Mouse (Mus musculus) activated CD4-positive, CD25-positive, alpha-beta regulatory T cell (primary cell): Measurements from ENCODE around the gene Olfr45. TPM values are rescaled to one million over a fixed set of nuclear protein-coding genes. Genes with fewer than 3 reads are reported as not detected.

Experiments used
- polyA plus RNA-seq, 2 experiments: library from polyadenylated mRNA; unstranded; fragments of 100-300 nt; shearing (Covaris generic); gene quantifications; one replicate each; pipeline ENCODE4 v1.2.1; 2017

The Olfr45 gene
- under 1 TPM; 0.04 to 0.07 TPM for polyA plus RNA-seq

DNA sequence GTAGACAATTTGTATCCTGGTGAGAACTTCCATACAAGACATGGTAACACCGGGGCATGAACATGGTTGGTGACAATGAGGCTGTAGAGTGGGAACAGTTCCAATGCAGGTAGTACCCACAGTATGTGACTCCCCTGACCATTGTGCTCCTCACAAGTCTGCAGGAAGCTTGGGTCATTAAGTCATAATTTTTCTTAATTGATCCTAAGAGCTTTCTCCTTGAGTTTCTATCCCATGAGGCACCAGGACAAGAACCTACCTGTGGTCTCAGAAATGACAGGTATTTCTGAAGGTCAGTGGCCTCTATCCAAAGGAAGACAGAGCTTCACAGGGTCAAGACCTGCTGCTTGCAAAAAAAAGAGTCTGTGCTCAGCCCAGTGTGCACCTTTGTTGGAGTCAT, at the start of gene Olfr45:
Gene Olfr45, plus strand, starts transcription at position 301 of the 400 bp plus-strand sequence.

DNA sequence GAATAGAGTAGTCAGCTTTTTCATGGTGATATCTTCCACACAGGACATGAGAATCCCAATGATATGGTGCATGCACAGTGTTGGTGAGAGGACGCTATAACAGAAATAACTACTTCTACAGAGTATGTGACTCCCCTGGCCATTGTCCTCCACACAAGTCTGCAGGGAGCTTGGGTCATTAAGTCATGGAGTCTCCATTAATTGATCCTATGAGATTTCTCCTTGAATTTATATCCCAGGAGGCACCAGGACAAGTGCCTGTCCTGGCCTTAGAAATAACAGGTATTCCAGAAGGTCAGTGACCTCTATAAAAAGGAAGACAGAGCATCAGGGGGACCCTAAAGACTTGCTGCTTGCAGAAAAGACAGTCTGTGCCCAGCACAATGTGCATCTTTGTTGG, 35.6 kb upstream of the Olfr45 start, which contains the start of gene Olfr53:
Gene Olfr53, plus strand, starts transcription at position 301 of the 400 bp plus-strand sequence.

DNA sequence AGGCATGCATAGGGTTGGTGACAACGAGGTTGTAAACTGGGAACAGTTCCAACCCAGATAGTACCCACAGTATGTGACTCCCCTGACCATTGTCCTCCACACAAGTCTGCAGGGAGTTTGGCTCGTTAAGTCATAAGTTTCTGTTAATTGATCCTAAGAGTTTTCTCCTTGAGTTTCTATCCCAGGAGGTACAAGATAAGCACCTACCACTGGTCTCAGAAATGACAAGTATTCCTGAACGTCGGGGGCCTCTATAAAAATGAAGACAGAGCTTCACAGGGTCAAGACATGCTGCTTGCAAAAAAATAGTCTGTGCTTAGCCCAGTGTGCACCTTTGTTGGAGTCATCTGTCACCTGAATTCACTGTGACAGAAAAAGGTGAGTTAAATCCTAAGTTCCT, 22.1 kb upstream of the Olfr45 start, which contains the start of gene Olfr539:
Gene Olfr539, plus strand, starts transcription at position 301 of the 400 bp plus-strand sequence.

GRCm38 (mm10) chr7:140696967-140697366, 15.2 kb downstream of the Olfr45 start, which contains the start of gene Olfr541:
Olfr541 (plus strand) TSS chr7:140697267.

Other genes starting within 250 kb of the Olfr45 start
- under 1 TPM in 1 of 2 experiments, not detected in 1; 0.23 TPM for gene Olfr533, start 218.6 kb upstream of the Olfr45 start, polyA plus RNA-seq
- not detected for gene Olfr535, start 197.7 kb upstream of the Olfr45 start, polyA plus RNA-seq
- gene Olfr536, start 174.6 kb upstream of the Olfr45 start, polyA plus RNA-seq = not detected
- not detected for gene Olfr538, start 114.1 kb upstream of the Olfr45 start, polyA plus RNA-seq
- under 1 TPM in 1 of 2 experiments, not detected in 1; 0.02 TPM for gene Olfr46, start 80.7 kb upstream of the Olfr45 start, polyA plus RNA-seq
- not detected for gene Olfr61, start 53.0 kb upstream of the Olfr45 start, polyA plus RNA-seq
- not detected for gene Olfr53, start 35.5 kb upstream of the Olfr45 start, polyA plus RNA-seq
- gene Olfr539, start 22.0 kb upstream of the Olfr45 start, polyA plus RNA-seq = under 1 TPM; 0.10 to 0.14 TPM
- under 1 TPM in 1 of 2 experiments, not detected in 1; 0.34 TPM for gene Olfr541, start 15.3 kb downstream of the Olfr45 start, polyA plus RNA-seq
- gene Cyp2e1, start 81.8 kb downstream of the Olfr45 start, polyA plus RNA-seq = under 1 TPM in 1 of 2 experiments, not detected in 1; 0.26 TPM
- 1 to 10 TPM in 1 of 2 experiments, under 1 TPM in 1; 0.32 to 1.6 TPM for gene Syce1, start 105.9 kb downstream of the Olfr45 start, polyA plus RNA-seq
- under 1 TPM; 0.11 to 0.17 TPM for gene Zfp941, start 140.2 kb downstream of the Olfr45 start, polyA plus RNA-seq
- not detected for gene Urah, start 153.1 kb downstream of the Olfr45 start, polyA plus RNA-seq
- not detected for gene Scgb1c1, start 163.6 kb downstream of the Olfr45 start, polyA plus RNA-seq
- gene Odf3, start 165.9 kb downstream of the Olfr45 start, polyA plus RNA-seq = not detected
- gene Gm45785, start 174.4 kb downstream of the Olfr45 start, polyA plus RNA-seq = under 1 TPM in 1 of 2 experiments, not detected in 1; 0.43 TPM
- 100 to 1,000 TPM; 101 to 128 TPM for gene Ric8a, start 175.0 kb downstream of the Olfr45 start, polyA plus RNA-seq
- 10 to 100 TPM; 46.6 to 46.7 TPM for gene Bet1l, start 175.6 kb downstream of the Olfr45 start, polyA plus RNA-seq
- 100 to 1,000 TPM; 232 to 235 TPM for gene Psmd13, start 200.0 kb downstream of the Olfr45 start, polyA plus RNA-seq
- 10 to 100 TPM in 1 of 2 experiments, 1 to 10 TPM in 1; 4.9 to 10.0 TPM for gene Sirt3, start 200.4 kb downstream of the Olfr45 start, polyA plus RNA-seq
- not detected for gene Cox8b, start 218.5 kb downstream of the Olfr45 start, polyA plus RNA-seq
- gene Nlrp6, start 239.0 kb downstream of the Olfr45 start, polyA plus RNA-seq = under 1 TPM in 1 of 2 experiments, not detected in 1; 0.24 TPM